Mouse (Mus musculus) liver, adult 2 months (tissue): Measurements from ENCODE around the gene Galnt2. TPM values are rescaled to one million over a fixed set of nuclear protein-coding genes. Genes with fewer than 3 reads are reported as not detected.

ENCODE experiments used
- DNase-seq: peaks from one replicate; pipeline ENCODE4 v3.0.0-alpha.2; 2011; ENCODE audit warnings: low read depth, low spot score; ENCODE audit errors: extremely low read depth
- H3K27ac ChIP-seq: fragments of 200-500 bp; replicated peaks from 2 replicates; pipeline ENCODE4 v1.5.1; 2012; ENCODE audit warnings: low read depth, mild to moderate bottlenecking, control low read depth, inconsistent platforms, low read length; ENCODE audit not compliant: insufficient read depth
- H3K27me3 ChIP-seq: fragments of 200-500 bp; 2 replicates; pipeline ENCODE4 v1.6.1; 2012; ENCODE audit warnings: mild to moderate bottlenecking, moderate library complexity, low read length, inconsistent platforms; ENCODE audit not compliant: control insufficient read depth, insufficient read depth
- H3K36me3 ChIP-seq: fragments of 200-500 bp; 2 replicates; pipeline ENCODE4 v1.6.1; 2012; ENCODE audit warnings: low read length, inconsistent platforms; ENCODE audit not compliant: control insufficient read depth, insufficient read depth
- H3K4me1 ChIP-seq: fragments of 200-500 bp; 2 replicates; pipeline ENCODE4 v1.6.1; 2011; ENCODE audit warnings: low read length; ENCODE audit not compliant: control insufficient read depth, insufficient read depth
- H3K4me3 ChIP-seq: fragments of 200-500 bp; 2 replicates; pipeline ENCODE4 v1.5.1; 2011; ENCODE audit warnings: low read depth, mild to moderate bottlenecking, control low read depth, low read length, moderate library complexity; ENCODE audit not compliant: insufficient read depth
- H3K79me2 ChIP-seq: fragments of 200-500 bp; 2 replicates; pipeline ENCODE4 v1.6.1; 2012; ENCODE audit warnings: inconsistent platforms, mild to moderate bottlenecking, low read length, moderate library complexity; ENCODE audit not compliant: control insufficient read depth, insufficient read depth
- H3K9ac ChIP-seq: fragments of 200-500 bp; 2 replicates; pipeline ENCODE4 v1.6.1; 2012; ENCODE audit warnings: low read depth, mild to moderate bottlenecking, control low read depth, inconsistent platforms, low read length
- CTCF ChIP-seq: fragments of 200-500 bp; IDR thresholded peaks from 2 replicates; pipeline ENCODE4 v1.5.1; 2011; ENCODE audit warnings: low read depth, low read length, control low read depth
- POLR2A ChIP-seq: fragments of 200-500 bp; IDR thresholded peaks from 2 replicates; pipeline ENCODE4 v1.6.1; 2011; ENCODE audit warnings: low read length, control low read depth; ENCODE audit not compliant: insufficient read depth; ENCODE audit errors: extremely low read depth
- WGBS: fragments of 180-500 bp; shearing (Covaris S2); methylation state at CpG from one replicate; pipeline ENCODE4 v1.1.7; 2018; 5-methylcytosine and 5-hydroxymethylcytosine counted together
- polyA plus RNA-seq: library from polyadenylated mRNA; depleted of rRNA; stranded (reverse); fragments of >200 nt; gene quantifications from 2 replicates; pipeline ENCODE4 v1.2.3, GENCODE M21; 2012
- total RNA-seq: library from RNA; depleted of rRNA; stranded (reverse); fragments of >200 nt; gene quantifications from 2 replicates; pipeline ENCODE4 v1.2.3, GENCODE M21; 2014

Galnt2 gene
- total and polyA plus RNA-seq, 2 experiments: 7.3 to 9.3 TPM

DNA sequence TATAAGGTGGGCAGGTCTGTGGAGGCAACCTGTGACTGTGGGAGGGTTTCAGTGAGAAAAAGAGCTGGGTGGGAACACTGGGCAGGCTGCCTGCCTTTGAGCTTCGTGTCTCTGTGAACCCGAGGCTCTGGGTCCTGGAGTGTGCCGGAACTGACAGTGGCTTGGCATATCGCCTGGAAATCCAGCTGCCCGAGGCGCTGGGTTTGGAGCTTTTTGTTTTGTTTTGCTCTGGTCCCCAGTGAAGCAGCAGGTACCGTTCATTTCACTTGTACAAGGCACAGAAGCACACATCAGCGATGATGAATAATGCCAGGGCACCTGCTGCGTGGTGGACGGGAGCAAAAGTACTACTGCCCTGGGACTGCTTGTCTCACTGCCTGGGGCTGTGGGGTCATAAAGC, 26.2 kb downstream of the Galnt2 start:
- TF ChIP-seq CTCF: no peak
- no peak for TF ChIP-seq POLR2A
- WGBS: 20% methylated on average over 10 of the region's 10 CpGs
- Histone ChIP-seq H3K9ac (no peak overlapping the region), H3K36me3 (no peaks in the 10 kb centered on the region), H3K4me3 (no peak overlapping the region), H3K79me2 (peaks cover 56% of the 10 kb centered on the region), H3K4me1 (peaks cover 11% of the 10 kb centered on the region), H3K27me3 (no peaks in the 10 kb centered on the region), H3K27ac (no peak overlapping the region)
- peak; percentile 68 for DNase-seq

- WGBS: 94% methylated on average over 4 of the region's 4 CpGs
- DNase-seq: no peak
- no peaks in the 10 kb centered on the region for H3K27me3 ChIP-seq
- no peak overlapping the region for H3K27ac ChIP-seq
- no peaks in the 10 kb centered on the region for H3K36me3 ChIP-seq
- H3K79me2 ChIP-seq: peaks cover 50% of the 10 kb centered on the region
- TF ChIP-seq POLR2A (no peak), CTCF (no peak)
- no peak overlapping the region for H3K4me3 ChIP-seq
- H3K9ac ChIP-seq: no peak overlapping the region
- H3K4me1 ChIP-seq: peaks cover 17% of the 10 kb centered on the region
Observed at GRCm38 (mm10) chr8:124259146-124259545, 28.0 kb downstream of the Galnt2 start.

GRCm38 (mm10) chr8:124259925-124260324, 28.7 kb downstream of the Galnt2 start:
- WGBS: 92% methylated on average over 7 of the region's 7 CpGs
- Histone ChIP-seq H3K79me2 (peaks cover 50% of the 10 kb centered on the region), H3K27me3 (no peaks in the 10 kb centered on the region), H3K27ac (no peak overlapping the region), H3K4me1 (peaks cover 23% of the 10 kb centered on the region), H3K36me3 (no peaks in the 10 kb centered on the region), H3K4me3 (no peak overlapping the region), H3K9ac (no peak overlapping the region)
- no peak for TF ChIP-seq POLR2A
- TF ChIP-seq CTCF: no peak
- no peak for DNase-seq

DNA sequence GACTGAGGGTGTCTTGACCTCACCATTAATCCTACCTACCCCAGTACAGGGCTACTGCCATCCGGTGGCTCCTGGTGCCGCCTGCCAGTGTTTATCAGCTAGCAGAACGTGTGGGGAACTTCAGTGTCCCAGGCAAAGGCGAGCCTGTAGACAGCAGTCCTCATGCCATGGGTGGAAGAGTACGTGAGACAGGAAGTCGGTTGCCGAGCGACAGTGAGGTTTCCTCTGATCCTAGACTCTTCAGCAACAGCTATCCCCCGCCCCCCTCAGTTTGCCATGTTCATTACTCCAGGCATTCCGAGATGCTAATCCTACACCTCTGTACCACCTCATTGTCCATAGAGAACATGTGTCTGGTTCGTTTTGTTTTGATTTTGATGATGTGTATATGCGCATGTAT, 29.2 kb downstream of the Galnt2 start:
- H3K4me1 ChIP-seq: peaks cover 28% of the 10 kb centered on the region
- no peaks in the 10 kb centered on the region for H3K36me3 ChIP-seq
- DNase-seq: no peak
- 81% methylated on average over 12 of the region's 12 CpGs for WGBS
- peaks cover 46% of the 10 kb centered on the region for H3K79me2 ChIP-seq
- H3K9ac ChIP-seq: no peak overlapping the region
- no peaks in the 10 kb centered on the region for H3K27me3 ChIP-seq
- TF ChIP-seq CTCF: no peak
- no peak for TF ChIP-seq POLR2A
- H3K27ac ChIP-seq: no peak overlapping the region
- no peak overlapping the region for H3K4me3 ChIP-seq

GRCm38 (mm10) chr8:124263058-124263457, 31.9 kb downstream of the Galnt2 start:
- Histone ChIP-seq H3K4me1 (peaks cover 38% of the 10 kb centered on the region), H3K79me2 (peaks cover 35% of the 10 kb centered on the region; the same call in 1 of the 2 replicates), H3K27me3 (no peaks in the 10 kb centered on the region), H3K9ac (no peak overlapping the region), H3K27ac (no peak overlapping the region), H3K36me3 (no peaks in the 10 kb centered on the region), H3K4me3 (no peak overlapping the region)
- no peak for DNase-seq
- TF ChIP-seq CTCF (no peak), POLR2A (no peak)
- 84% methylated on average over 9 of the region's 9 CpGs for WGBS

- 54% methylated on average over 8 of the region's 8 CpGs for WGBS
- DNase-seq: no peak
- peaks cover 38% of the 10 kb centered on the region for H3K4me1 ChIP-seq
- peaks cover 28% of the 10 kb centered on the region; the same call in 1 of the 2 replicates for H3K79me2 ChIP-seq
- H3K9ac ChIP-seq: peak overlapping the region; percentile 4; the same call in 1 of the 2 replicates
- no peak overlapping the region for H3K4me3 ChIP-seq
- H3K36me3 ChIP-seq: no peaks in the 10 kb centered on the region
- no peaks in the 10 kb centered on the region for H3K27me3 ChIP-seq
- H3K27ac ChIP-seq: peak overlapping the region; percentile 34
- TF ChIP-seq POLR2A: no peak
- no peak for TF ChIP-seq CTCF
Observed at GRCm38 (mm10) chr8:124264032-124264431, 32.8 kb downstream of the Galnt2 start.
